Mouse (Mus musculus) heart, adult 18-20 months (tissue): ENCODE measurements at regions not wholly inside any gene's neighbourhood (a gene's known extent, or its start where the extent isn't known, plus 50 kb on each side); places are given as distances from the start of the nearest gene placed in this dataset.
"Not testable (repeated sequence)": the region's sequence is repeated elsewhere in the genome, so short reads cannot be mapped to it uniquely, and the experiment has no call there.

Source experiments
- DNase-seq, 2 experiments: peaks; one replicate each; pipeline ENCODE4 v3.0.0; 2021 to 2022; ENCODE audit warnings: mixed read lengths in 1 of 2
- microRNA-seq, 2 experiments: library from miRNA; unstranded; fragments of <30 nt; microRNA quantifications; one replicate each; pipeline ENCODE4 v1.2.0; 2022

DNA sequence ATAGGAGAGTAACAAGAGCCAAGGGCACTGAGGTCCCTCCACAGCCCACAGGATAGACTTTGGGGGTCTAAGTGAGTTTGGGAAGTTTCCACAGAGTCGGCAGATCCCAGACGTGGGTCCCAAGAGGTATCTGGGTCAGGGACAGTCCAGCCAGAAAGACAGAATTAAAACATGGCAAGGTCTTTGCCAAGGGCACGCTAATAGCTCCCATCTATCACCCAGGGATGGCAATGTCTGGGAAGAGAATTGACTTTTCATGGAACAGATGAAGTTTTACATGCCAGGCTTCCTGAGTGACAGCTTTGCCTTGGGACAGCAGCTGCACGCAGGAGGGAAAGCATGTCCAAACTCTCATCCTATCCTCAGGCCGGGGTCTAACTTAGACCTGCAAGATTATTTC is 563.5 kb downstream of the Gm10330 start:
- DNase-seq: not testable (repeated sequence)

DNA sequence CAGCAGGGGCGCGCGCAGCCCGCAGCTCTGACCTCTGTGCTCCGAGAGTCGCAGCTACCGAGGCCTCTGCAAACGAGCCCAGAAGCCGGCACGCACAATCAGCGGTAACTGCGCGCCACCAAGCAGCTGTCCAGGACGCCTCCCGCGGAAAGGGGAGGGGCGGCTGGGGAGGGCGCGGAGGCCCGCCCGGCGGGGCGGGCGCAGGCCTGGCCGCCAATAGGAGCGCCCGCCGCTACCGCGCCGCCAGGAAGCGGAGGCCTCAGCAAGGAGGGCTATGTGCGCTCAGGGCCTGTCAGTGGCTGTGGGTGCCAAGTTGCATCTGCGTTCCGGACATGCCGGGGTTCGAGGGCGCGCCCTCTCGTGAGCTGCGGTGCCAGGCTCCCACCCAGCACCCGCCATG is 590.5 kb downstream of the Gm10330 start:
- DNase-seq: peak; percentile 16 to 33

DNA sequence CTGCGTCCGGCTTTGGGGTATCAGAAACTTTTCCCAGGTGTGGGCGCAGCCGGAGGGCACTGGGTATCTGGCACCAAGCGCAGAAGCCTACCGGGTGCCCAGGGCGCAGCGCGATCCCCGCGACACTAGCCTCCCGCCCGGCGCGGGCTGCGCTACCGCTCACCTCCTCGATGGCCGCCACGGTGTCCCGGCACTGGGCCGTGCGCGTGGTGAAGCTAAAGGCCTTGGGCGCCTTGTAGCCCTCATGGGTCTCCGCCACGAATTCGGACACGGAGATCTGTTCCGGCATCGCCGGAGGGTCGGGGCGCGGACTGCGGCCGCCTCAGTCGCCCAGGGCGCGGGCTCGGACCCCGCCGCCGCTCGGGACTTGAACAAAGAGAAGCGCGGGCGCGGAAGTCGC is 591.0 kb downstream of the Gm10330 start:
- DNase-seq: peak in 1 of 2 experiments; percentile 4

Small RNA genes in the stretch of these regions (microRNA-seq; reads per million reads assigned to microRNA genes)
- gene Gm26140: 0 reads per million in 2 experiments
